Mouse (Mus musculus): ENCODE data around the gene Pik3ap1. TPM values are rescaled to one million over a fixed set of nuclear protein-coding genes. Genes with fewer than 3 reads are reported as not detected.

Gene Pik3ap1
- polyA plus RNA-seq, 1 experiment, result 40.7 TPM

DNA sequence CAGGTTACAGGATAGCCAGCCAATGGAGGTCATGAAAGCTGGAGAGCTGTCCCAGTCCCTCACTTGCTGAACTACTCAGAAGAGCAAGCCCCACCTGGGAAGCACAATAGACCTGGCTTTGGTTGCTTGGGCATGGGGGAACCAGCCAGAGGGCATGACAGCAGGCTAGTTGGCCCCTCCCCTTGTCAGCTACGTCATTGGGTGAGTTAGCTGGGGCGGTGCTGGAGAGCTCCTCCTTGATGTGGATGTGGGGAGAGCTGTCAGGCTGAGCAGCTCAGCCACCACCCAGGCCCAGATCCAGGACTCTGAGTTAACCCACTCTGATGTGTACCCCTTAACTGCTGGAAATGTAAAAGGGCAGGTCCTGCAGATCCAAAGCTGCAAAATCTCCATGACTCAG is 24.4 kb downstream of the Pik3ap1 start:
- Histone ChIP-seq H3K36me3 (ENCODE audit: control insufficient read depth, insufficient read depth, low read length) (peaks cover 4% of the 10 kb centered on the region; the same call in 1 of the 2 replicates), H3K4me3 (ENCODE audit: extremely low read depth, insufficient read depth, insufficient read length) (no peak overlapping the region), H3K27ac (ENCODE audit: insufficient read depth, low read length) (no peak overlapping the region), H3K4me1 (ENCODE audit: control insufficient read depth, insufficient read depth, insufficient read length) (peaks cover 4% of the 10 kb centered on the region; the same call in 1 of the 2 replicates), H3K27me3 (ENCODE audit: control insufficient read depth, insufficient read depth, low read length) (no peaks in the 10 kb centered on the region)
- WGBS, result 44% methylated on average over 2 of the region's 2 CpGs
- TF ChIP-seq POLR2A (IDR thresholded peaks at IDR 0.05; ENCODE audit: low read depth, low read length), result no peak
- TF ChIP-seq CTCF (IDR thresholded peaks at IDR 0.05; ENCODE audit: extremely low read depth, insufficient read depth, insufficient read length, insufficient replicate concordance), result no peak
- no peak for DNase-seq (ENCODE audit: low read depth in 1 of 2, low spot score in 2 of 2)

DNA sequence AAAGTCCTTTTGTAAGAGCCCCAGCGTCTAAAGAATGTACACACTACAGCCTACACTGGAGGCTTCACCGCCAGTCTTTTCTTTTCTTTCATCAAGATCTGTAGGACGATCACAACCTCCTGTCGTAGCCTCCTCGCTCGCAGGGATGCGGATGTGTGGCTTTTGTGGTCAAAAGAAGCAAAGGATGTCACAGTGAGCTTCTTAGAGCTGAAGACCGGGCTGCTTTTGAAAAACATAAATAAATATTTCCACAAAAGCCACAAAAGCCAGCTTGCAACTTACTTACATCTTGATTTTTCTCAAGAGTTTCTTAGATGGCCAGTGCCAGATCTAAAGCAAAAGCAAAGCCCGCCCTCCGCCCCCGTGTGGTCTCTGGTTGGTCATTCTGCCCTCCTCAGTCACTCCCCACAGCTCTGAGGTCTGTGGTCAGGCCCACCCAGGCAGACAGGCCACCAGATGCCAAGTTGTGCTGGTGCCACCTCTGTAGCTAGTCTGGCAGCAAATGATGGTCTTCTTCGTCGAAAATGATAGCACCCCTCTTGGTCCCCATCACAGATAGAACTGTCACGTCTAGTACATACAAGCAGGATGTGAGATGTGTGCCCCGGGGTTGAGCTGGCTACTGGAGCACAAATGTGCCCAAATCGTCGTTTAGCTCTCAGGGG is 30.5 kb downstream of the Pik3ap1 start:
- TF ChIP-seq CTCF (IDR thresholded peaks at IDR 0.05; ENCODE audit: extremely low read depth, insufficient read depth, insufficient read length, insufficient replicate concordance), result no peak
- TF ChIP-seq POLR2A (IDR thresholded peaks at IDR 0.05; ENCODE audit: low read depth, low read length), result no peak
- Histone ChIP-seq H3K27ac (ENCODE audit: insufficient read depth, low read length) (peak overlapping the region; percentile 80), H3K36me3 (ENCODE audit: control insufficient read depth, insufficient read depth, low read length) (peaks cover 2% of the 10 kb centered on the region; the same call in 1 of the 2 replicates), H3K4me3 (ENCODE audit: extremely low read depth, insufficient read depth, insufficient read length) (peak overlapping the region; percentile 14; the same call in 1 of the 2 replicates), H3K4me1 (ENCODE audit: control insufficient read depth, insufficient read depth, insufficient read length) (peaks cover 11% of the 10 kb centered on the region; the same call in 1 of the 2 replicates), H3K27me3 (ENCODE audit: control insufficient read depth, insufficient read depth, low read length) (no peaks in the 10 kb centered on the region)
- peak; percentile 60 to 65 for DNase-seq (ENCODE audit: low read depth in 1 of 2, low spot score in 2 of 2)
- 15% methylated on average over 17 of the region's 17 CpGs for WGBS

DNA sequence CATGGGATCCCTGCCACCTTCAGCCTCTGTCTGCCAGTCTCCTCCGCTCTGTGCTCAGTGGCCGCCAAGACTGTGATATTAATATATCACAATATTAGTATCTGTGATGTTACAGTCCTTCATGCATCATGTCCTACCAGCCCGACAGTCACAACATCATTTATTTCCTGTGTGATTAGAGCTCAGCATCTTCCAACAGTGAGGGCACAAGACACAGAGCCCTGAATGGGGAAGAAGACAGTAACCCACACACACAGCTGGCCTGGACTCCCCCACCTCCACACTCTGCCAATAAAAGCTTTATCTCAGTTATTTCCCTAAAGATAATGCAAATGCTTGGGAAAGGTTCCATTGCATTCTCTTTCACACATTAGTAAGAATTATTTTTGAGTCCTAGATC is 35.3 kb downstream of the Pik3ap1 start:
- TF ChIP-seq POLR2A (IDR thresholded peaks at IDR 0.05; ENCODE audit: low read depth, low read length) (no peak), CTCF (IDR thresholded peaks at IDR 0.05; ENCODE audit: extremely low read depth, insufficient read depth, insufficient read length, insufficient replicate concordance) (no peak)
- Histone ChIP-seq H3K27ac (ENCODE audit: insufficient read depth, low read length) (peak overlapping the region; percentile 45), H3K36me3 (ENCODE audit: control insufficient read depth, insufficient read depth, low read length) (0 out of 2 replicates have a peak, but pooled peaks cover 2% of the 10 kb centered on the region), H3K27me3 (ENCODE audit: control insufficient read depth, insufficient read depth, low read length) (no peaks in the 10 kb centered on the region), H3K4me3 (ENCODE audit: extremely low read depth, insufficient read depth, insufficient read length) (no peak overlapping the region), H3K4me1 (ENCODE audit: control insufficient read depth, insufficient read depth, insufficient read length) (peaks cover 33% of the 10 kb centered on the region; the same call in 1 of the 2 replicates)
- WGBS, result 56% methylated on average over 3 of the region's 3 CpGs
- DNase-seq (ENCODE audit: low read depth in 1 of 2, low spot score in 2 of 2), result no peak

GRCm38 (mm10) chr19:41348161-41348560 is 36.7 kb downstream of the Pik3ap1 start:
- Histone ChIP-seq H3K27ac (ENCODE audit: insufficient read depth, low read length) (no peak overlapping the region; the same call in 1 of the 2 replicates), H3K36me3 (ENCODE audit: control insufficient read depth, insufficient read depth, low read length) (0 out of 2 replicates have a peak, but pooled peaks cover 2% of the 10 kb centered on the region), H3K27me3 (ENCODE audit: control insufficient read depth, insufficient read depth, low read length) (no peaks in the 10 kb centered on the region), H3K4me1 (ENCODE audit: control insufficient read depth, insufficient read depth, insufficient read length) (peaks cover 42% of the 10 kb centered on the region; the same call in 1 of the 2 replicates), H3K4me3 (ENCODE audit: extremely low read depth, insufficient read depth, insufficient read length) (no peak overlapping the region)
- no peak for DNase-seq (ENCODE audit: low read depth in 1 of 2, low spot score in 2 of 2)
- 92% methylated on average over 3 of the region's 3 CpGs for WGBS
- TF ChIP-seq POLR2A (IDR thresholded peaks at IDR 0.05; ENCODE audit: low read depth, low read length) (no peak), CTCF (IDR thresholded peaks at IDR 0.05; ENCODE audit: extremely low read depth, insufficient read depth, insufficient read length, insufficient replicate concordance) (no peak)

- peaks cover 46% of the 10 kb centered on the region; the same call in 1 of the 2 replicates for H3K4me1 ChIP-seq (ENCODE audit: control insufficient read depth, insufficient read depth, insufficient read length)
- no peak for DNase-seq (ENCODE audit: low read depth in 1 of 2, low spot score in 2 of 2)
These were observed 37.6 kb downstream of the Pik3ap1 start for GRCm38 (mm10) chr19:41347326-41347725.

GRCm38 (mm10) chr19:41346099-41346850 is 38.6 kb downstream of the Pik3ap1 start:
- H3K36me3 ChIP-seq (ENCODE audit: control insufficient read depth, insufficient read depth, low read length), result 0 out of 2 replicates have a peak, but pooled peaks cover 2% of the 10 kb centered on the region
- WGBS, result 81% methylated on average over 11 of the region's 11 CpGs
- no peak for DNase-seq (ENCODE audit: low read depth in 1 of 2, low spot score in 2 of 2)
- no peaks in the 10 kb centered on the region for H3K27me3 ChIP-seq (ENCODE audit: control insufficient read depth, insufficient read depth, low read length)
- H3K4me3 ChIP-seq (ENCODE audit: extremely low read depth, insufficient read depth, insufficient read length), result no peak overlapping the region
- peaks cover 50% of the 10 kb centered on the region; the same call in 1 of the 2 replicates for H3K4me1 ChIP-seq (ENCODE audit: control insufficient read depth, insufficient read depth, insufficient read length)
- H3K27ac ChIP-seq (ENCODE audit: insufficient read depth, low read length), result peak overlapping the region; percentile 98
- TF ChIP-seq POLR2A (IDR thresholded peaks at IDR 0.05; ENCODE audit: low read depth, low read length) (no peak), CTCF (IDR thresholded peaks at IDR 0.05; ENCODE audit: extremely low read depth, insufficient read depth, insufficient read length, insufficient replicate concordance) (no peak)

More at GRCm38 (mm10) chr19:41347326-41347725, 37.6 kb downstream of the Pik3ap1 start:
- 0 out of 2 replicates have a peak, but pooled peaks cover 2% of the 10 kb centered on the region for H3K36me3 ChIP-seq (ENCODE audit: control insufficient read depth, insufficient read depth, low read length)
- no peak overlapping the region for H3K4me3 ChIP-seq (ENCODE audit: extremely low read depth, insufficient read depth, insufficient read length)
- TF ChIP-seq CTCF (IDR thresholded peaks at IDR 0.05; ENCODE audit: extremely low read depth, insufficient read depth, insufficient read length, insufficient replicate concordance), result no peak
- no peak for TF ChIP-seq POLR2A (IDR thresholded peaks at IDR 0.05; ENCODE audit: low read depth, low read length)
- H3K27me3 ChIP-seq (ENCODE audit: control insufficient read depth, insufficient read depth, low read length), result no peaks in the 10 kb centered on the region
- H3K27ac ChIP-seq (ENCODE audit: insufficient read depth, low read length), result no peak overlapping the region
- WGBS, result 82% methylated on average over 4 of the region's 4 CpGs

Measured in spleen, adult 2 months (tissue).